Mouse (Mus musculus): ENCODE data around the gene Gm10718.
"Not testable (repeated sequence)": the region's sequence is repeated elsewhere in the genome, so short reads cannot be mapped to it uniquely, and the experiment has no call there.

The Gm10718 gene

GRCm38 (mm10) chr9:3023312-3023984 lies at the start of gene Gm10718:
Gm10718 (plus strand) TSS chr9:3023547.
- DNase-seq (ENCODE audit: low read depth), result not testable (repeated sequence)

- peak; percentile 68 for DNase-seq (ENCODE audit: low read depth)
These were observed 22.8 kb upstream of the Gm10718 start, which contains the start of gene Gm10722 for GRCm38 (mm10) chr9:3000445-3000972. Gm10722 (plus strand) TSS chr9:3000922.

- not testable (repeated sequence) for DNase-seq (ENCODE audit: low read depth)
These were observed 22.3 kb upstream of the Gm10718 start for GRCm38 (mm10) chr9:3001006-3001405.

- peak; percentile 41 for DNase-seq (ENCODE audit: low read depth)
These were observed 21.2 kb upstream of the Gm10718 start for GRCm38 (mm10) chr9:3001948-3002659.

- not testable (repeated sequence) for DNase-seq (ENCODE audit: low read depth)
These were observed 20.5 kb upstream of the Gm10718 start, which contains the start of gene Gm11168 for GRCm38 (mm10) chr9:3002794-3003396. Gm11168 (plus strand) TSS chr9:3003346.

- DNase-seq (ENCODE audit: low read depth), result not testable (repeated sequence)
These were observed 17.2 kb upstream of the Gm10718 start for GRCm38 (mm10) chr9:3006179-3006578.

GRCm38 (mm10) chr9:3006636-3007035 lies 16.7 kb upstream of the Gm10718 start:
- DNase-seq (ENCODE audit: low read depth), result not testable (repeated sequence)

- peak; percentile 36 for DNase-seq (ENCODE audit: low read depth)
These were observed 16.1 kb upstream of the Gm10718 start for GRCm38 (mm10) chr9:3007272-3007671.

- not testable (repeated sequence) for DNase-seq (ENCODE audit: low read depth)
These were observed 14.0 kb upstream of the Gm10718 start for GRCm38 (mm10) chr9:3009331-3009730.

- DNase-seq (ENCODE audit: low read depth), result not testable (repeated sequence)
These were observed 11.2 kb upstream of the Gm10718 start for GRCm38 (mm10) chr9:3012054-3012621.

GRCm38 (mm10) chr9:3012733-3013279 lies 10.5 kb upstream of the Gm10718 start, which contains the start of gene Gm10721:
Gm10721 (plus strand) TSS chr9:3013140.
- DNase-seq (ENCODE audit: low read depth), result not testable (repeated sequence)

- DNase-seq (ENCODE audit: low read depth), result not testable (repeated sequence)
These were observed 8.0 kb upstream of the Gm10718 start, which contains the start of gene Gm10720 for GRCm38 (mm10) chr9:3015354-3015753. Gm10720 (plus strand) TSS chr9:3015654.

GRCm38 (mm10) chr9:3015896-3016295 lies 7.5 kb upstream of the Gm10718 start:
- DNase-seq (ENCODE audit: low read depth), result not testable (repeated sequence)

GRCm38 (mm10) chr9:3017108-3017507 lies 6.2 kb upstream of the Gm10718 start, which contains the start of gene Gm10719:
Gm10719 (plus strand) TSS chr9:3017408.
- DNase-seq (ENCODE audit: low read depth), result not testable (repeated sequence)

GRCm38 (mm10) chr9:3018944-3019343 lies 4.4 kb upstream of the Gm10718 start:
- not testable (repeated sequence) for DNase-seq (ENCODE audit: low read depth)

- not testable (repeated sequence) for DNase-seq (ENCODE audit: low read depth)
These were observed 3.3 kb upstream of the Gm10718 start for GRCm38 (mm10) chr9:3019835-3020727.

- peak; percentile 40 for DNase-seq (ENCODE audit: low read depth)
These were observed 885 bp upstream of the Gm10718 start for GRCm38 (mm10) chr9:3022316-3023008.

- not testable (repeated sequence) for DNase-seq (ENCODE audit: low read depth)
These were observed 770 bp downstream of the Gm10718 start for GRCm38 (mm10) chr9:3023985-3024648.

GRCm38 (mm10) chr9:3024912-3025467 lies 1.6 kb downstream of the Gm10718 start, which contains the start of gene Gm10717:
Gm10717 (plus strand) TSS chr9:3025417.
- not testable (repeated sequence) for DNase-seq (ENCODE audit: low read depth)
